Mouse (Mus musculus) small intestine, adult 2 months (tissue): ENCODE measurements around the gene Ptpn5. TPM values are rescaled to one million over a fixed set of nuclear protein-coding genes. Genes with fewer than 3 reads are reported as not detected.
A peak's percentile ranks its signal among the peaks of the same experiment; 100 is the strongest.

Experiments used
- H3K27ac ChIP-seq: fragments of 200-500 bp; 2 replicates; pipeline ENCODE4 v1.5.1; 2012; ENCODE audit warnings: low read depth, low read length, control low read depth, inconsistent platforms; ENCODE audit not compliant: insufficient read depth
- H3K27me3 ChIP-seq: fragments of 200-500 bp; 2 replicates; pipeline ENCODE4 v1.6.1; 2012; ENCODE audit warnings: mild to moderate bottlenecking, moderate library complexity, low read length, inconsistent platforms; ENCODE audit not compliant: control insufficient read depth, insufficient read depth
- H3K36me3 ChIP-seq: fragments of 200-500 bp; 2 replicates; pipeline ENCODE4 v1.6.1; 2012; ENCODE audit warnings: mild to moderate bottlenecking, low read length, control low read depth, inconsistent platforms; ENCODE audit not compliant: control insufficient read depth, insufficient read depth
- H3K4me1 ChIP-seq: fragments of 200-500 bp; 2 replicates; pipeline ENCODE4 v1.6.1; 2012; ENCODE audit warnings: low read length, inconsistent platforms, mixed read lengths; ENCODE audit not compliant: control insufficient read depth, insufficient read depth, insufficient read length
- H3K4me3 ChIP-seq: fragments of 200-500 bp; 2 replicates; pipeline ENCODE4 v1.5.1; 2012; ENCODE audit warnings: low read depth, mild to moderate bottlenecking, control low read depth, inconsistent platforms, low read length, moderate library complexity
- CTCF ChIP-seq: fragments of 200-500 bp; IDR thresholded peaks from 2 replicates; pipeline ENCODE4 v1.5.1; 2012; ENCODE audit warnings: low read depth, mild to moderate bottlenecking, control low read depth, inconsistent platforms, low read length, moderate library complexity, mixed read lengths; ENCODE audit not compliant: insufficient replicate concordance, insufficient read length; ENCODE audit errors: extremely low read depth
- POLR2A ChIP-seq: fragments of 200-500 bp; IDR thresholded peaks from 2 replicates; pipeline ENCODE4 v1.6.1; 2012; ENCODE audit warnings: low read depth, mild to moderate bottlenecking, control low read depth, inconsistent platforms, low read length, moderate library complexity
- WGBS: fragments of 180-500 bp; shearing (Covaris S2); methylation state at CpG from one replicate; pipeline ENCODE4 v1.1.7; 2018; 5-methylcytosine and 5-hydroxymethylcytosine counted together
- polyA plus RNA-seq: library from polyadenylated mRNA; depleted of rRNA; stranded (reverse); fragments of >200 nt; gene quantifications from 2 replicates; pipeline ENCODE4 v1.2.3, GENCODE M21; 2012; rRNA removed

Ptpn5 gene
- 1.1 and 1.5 TPM in 2 replicates for polyA plus RNA-seq

GRCm38 (mm10) chr7:47133331-47133730 lies at the start of gene Ptpn5:
Gene Ptpn5, minus strand, starts transcription at chr7:47133684.
- TF ChIP-seq CTCF (no peak), POLR2A (no peak)
- Histone ChIP-seq H3K4me3 (peak within 1 kb of the TSS; percentile 48), H3K27me3 (peaks cover 15% of the 10 kb centered on the region), H3K36me3 (no peaks in the 10 kb centered on the region), H3K27ac (no peak within 1 kb of the TSS), H3K4me1 (no peaks in the 10 kb centered on the region)
- WGBS: 16% methylated on average over 13 of the region's 13 CpGs

- TF ChIP-seq CTCF (no peak), POLR2A (no peak)
- Histone ChIP-seq H3K27ac (no peak overlapping the region), H3K27me3 (no peaks in the 10 kb centered on the region), H3K4me1 (no peaks in the 10 kb centered on the region), H3K4me3 (no peak overlapping the region), H3K36me3 (no peaks in the 10 kb centered on the region)
- 46% methylated on average over 5 of the region's 5 CpGs for WGBS
Measured at GRCm38 (mm10) chr7:47170814-47171213, 37.3 kb upstream of the Ptpn5 start.

GRCm38 (mm10) chr7:47165028-47165427 lies 31.5 kb upstream of the Ptpn5 start:
- Histone ChIP-seq H3K4me1 (no peaks in the 10 kb centered on the region), H3K27me3 (no peaks in the 10 kb centered on the region), H3K36me3 (no peaks in the 10 kb centered on the region), H3K4me3 (no peak overlapping the region), H3K27ac (no peak overlapping the region)
- WGBS: 68% methylated on average over 4 of the region's 4 CpGs
- TF ChIP-seq CTCF: no peak
- TF ChIP-seq POLR2A: no peak

- no peaks in the 10 kb centered on the region for H3K4me1 ChIP-seq
- TF ChIP-seq CTCF (no peak), POLR2A (no peak)
- no peaks in the 10 kb centered on the region for H3K36me3 ChIP-seq
- WGBS: 23% methylated on average over 4 of the region's 4 CpGs
- no peak overlapping the region for H3K27ac ChIP-seq
- no peak overlapping the region for H3K4me3 ChIP-seq
- H3K27me3 ChIP-seq: no peaks in the 10 kb centered on the region
Measured at GRCm38 (mm10) chr7:47163203-47163602, 29.7 kb upstream of the Ptpn5 start.

- TF ChIP-seq CTCF (no peak), POLR2A (no peak)
- H3K27ac ChIP-seq: no peak overlapping the region
- H3K36me3 ChIP-seq: no peaks in the 10 kb centered on the region
- H3K4me1 ChIP-seq: no peaks in the 10 kb centered on the region
- 27% methylated on average over 2 of the region's 2 CpGs for WGBS
- no peak overlapping the region for H3K4me3 ChIP-seq
- no peaks in the 10 kb centered on the region; the same call in 1 of the 2 replicates for H3K27me3 ChIP-seq
Measured at GRCm38 (mm10) chr7:47158451-47158850, 25.0 kb upstream of the Ptpn5 start.

GRCm38 (mm10) chr7:47157743-47158142 lies 24.3 kb upstream of the Ptpn5 start:
- H3K27me3 ChIP-seq: no peaks in the 10 kb centered on the region; the same call in 1 of the 2 replicates
- no peak overlapping the region for H3K27ac ChIP-seq
- WGBS: 61% methylated on average over 9 of the region's 9 CpGs
- TF ChIP-seq POLR2A (no peak), CTCF (no peak)
- no peak overlapping the region for H3K4me3 ChIP-seq
- no peaks in the 10 kb centered on the region for H3K4me1 ChIP-seq
- no peaks in the 10 kb centered on the region for H3K36me3 ChIP-seq

GRCm38 (mm10) chr7:47155849-47156248 lies 22.4 kb upstream of the Ptpn5 start:
- no peaks in the 10 kb centered on the region for H3K4me1 ChIP-seq
- WGBS: 84% methylated on average over 2 of the region's 2 CpGs
- H3K4me3 ChIP-seq: no peak overlapping the region
- no peaks in the 10 kb centered on the region for H3K36me3 ChIP-seq
- TF ChIP-seq POLR2A (no peak), CTCF (no peak)
- no peak overlapping the region for H3K27ac ChIP-seq
- no peaks in the 10 kb centered on the region; the same call in 1 of the 2 replicates for H3K27me3 ChIP-seq

- H3K27me3 ChIP-seq: no peaks in the 10 kb centered on the region; the same call in 1 of the 2 replicates
- H3K36me3 ChIP-seq: no peaks in the 10 kb centered on the region
- no peak for TF ChIP-seq CTCF
- no peak for TF ChIP-seq POLR2A
- H3K4me1 ChIP-seq: no peaks in the 10 kb centered on the region
- H3K27ac ChIP-seq: no peak overlapping the region
- no peak overlapping the region for H3K4me3 ChIP-seq
- 91% methylated on average over 4 of the region's 4 CpGs for WGBS
Measured at GRCm38 (mm10) chr7:47155396-47155795, 21.9 kb upstream of the Ptpn5 start.
